Mouse (Mus musculus): ENCODE data around the gene Abca1. TPM values are rescaled to one million over a fixed set of nuclear protein-coding genes. Genes with fewer than 3 reads are reported as not detected.

Abca1 gene
- polyA plus RNA-seq, 1 experiment from 2014 or later = 2.6 TPM

DNA sequence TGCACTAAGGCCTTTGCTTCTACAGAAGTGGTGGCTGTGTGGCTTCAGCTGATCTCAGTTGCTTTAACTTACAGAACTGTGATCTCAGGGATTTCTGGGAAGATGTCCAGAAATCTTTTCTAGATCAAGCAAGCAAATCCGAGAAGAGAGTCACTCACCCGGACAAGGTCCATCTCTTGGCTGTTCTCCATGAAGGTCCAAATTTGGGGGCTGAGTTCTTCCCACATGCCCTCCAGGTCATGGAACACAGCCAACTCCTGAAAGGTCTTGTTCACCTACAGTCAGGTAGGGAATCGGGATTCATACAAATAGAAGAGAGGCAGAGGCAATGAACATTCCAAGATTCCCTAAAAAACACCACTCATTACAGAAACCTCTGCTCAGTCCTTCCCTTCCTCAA lies 70.1 kb downstream of the Abca1 start:
- 96% methylated on average over 3 of the region's 3 CpGs for whole genome bisulfite sequencing
- H3K9me3 ChIP-seq = no peaks in the 10 kb centered on the region
- H3K4me3 ChIP-seq = no peak overlapping the region
- H3K4me1 ChIP-seq = no peaks in the 10 kb centered on the region; the same call in 1 of the 2 replicates
- no peak overlapping the region for H3K27ac ChIP-seq
- H3K27me3 ChIP-seq (ENCODE audit: poor library complexity, severe bottlenecking) = no peaks in the 10 kb centered on the region
- H3K36me3 ChIP-seq (replicated peaks) = no peaks in the 10 kb centered on the region
- no peak for DNase-seq (ENCODE audit: extremely low spot score, low spot score)

DNA sequence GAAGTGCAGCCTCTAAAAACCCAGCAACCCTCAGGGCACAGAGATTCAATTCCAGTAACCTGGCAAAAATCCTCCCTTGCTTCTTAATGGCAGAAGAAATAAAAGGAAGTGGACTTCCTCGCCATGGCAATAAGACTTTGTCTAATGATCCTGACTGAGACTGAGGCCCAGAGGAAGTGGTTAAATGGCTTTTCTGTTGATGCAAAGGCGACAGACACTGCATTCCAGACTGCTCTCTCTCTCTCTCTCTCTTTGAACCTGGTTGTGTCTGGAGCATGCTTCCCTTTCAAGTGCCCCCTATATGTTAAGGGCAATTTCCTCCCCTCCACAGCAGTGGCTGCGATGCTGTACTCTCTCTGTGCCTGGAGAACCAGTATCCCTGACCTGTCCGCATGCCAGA lies 70.7 kb downstream of the Abca1 start:
- H3K4me3 ChIP-seq = no peak overlapping the region
- no peaks in the 10 kb centered on the region for H3K9me3 ChIP-seq
- peaks cover 4% of the 10 kb centered on the region; the same call in 1 of the 2 replicates for H3K36me3 ChIP-seq (replicated peaks)
- no peaks in the 10 kb centered on the region for H3K27me3 ChIP-seq (ENCODE audit: poor library complexity, severe bottlenecking)
- no peak overlapping the region for H3K27ac ChIP-seq
- no peak for DNase-seq (ENCODE audit: extremely low spot score, low spot score)
- WGBS = 77% methylated on average over 4 of the region's 4 CpGs
- no peaks in the 10 kb centered on the region; the same call in 1 of the 2 replicates for H3K4me1 ChIP-seq

GRCm38 (mm10) chr4:53086636-53087035 lies 73.1 kb downstream of the Abca1 start:
- Histone ChIP-seq H3K9me3 (no peaks in the 10 kb centered on the region), H3K27me3 (ENCODE audit: poor library complexity, severe bottlenecking) (no peaks in the 10 kb centered on the region), H3K4me1 (no peaks in the 10 kb centered on the region; the same call in 1 of the 2 replicates), H3K4me3 (no peak overlapping the region), H3K36me3 (replicated peaks) (peaks cover 9% of the 10 kb centered on the region; the same call in 1 of the 2 replicates), H3K27ac (no peak overlapping the region)
- WGBS = 76% methylated on average over 2 of the region's 2 CpGs
- DNase-seq (ENCODE audit: extremely low spot score, low spot score) = no peak

DNA sequence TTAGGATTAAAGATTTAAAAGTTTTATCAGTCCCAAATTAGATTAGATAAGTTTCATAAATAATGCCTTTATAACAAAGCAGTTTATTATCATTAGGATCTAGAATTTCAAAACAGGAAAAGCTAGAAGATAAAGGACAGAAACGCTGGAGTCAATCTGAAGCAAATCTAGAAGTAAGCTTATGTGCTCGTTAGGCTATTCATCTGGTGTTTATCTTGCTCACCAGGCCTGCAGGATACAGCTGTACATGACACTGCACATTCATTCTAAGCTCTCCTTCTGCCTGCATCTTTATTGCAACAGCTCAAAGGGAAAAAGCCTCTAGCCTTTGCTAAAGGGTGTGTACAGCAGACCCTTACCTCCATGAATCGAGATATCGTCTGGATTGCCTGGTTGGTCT lies 74.1 kb downstream of the Abca1 start:
- H3K27ac ChIP-seq = no peak overlapping the region
- no peak overlapping the region for H3K4me3 ChIP-seq
- H3K4me1 ChIP-seq = no peaks in the 10 kb centered on the region; the same call in 1 of the 2 replicates
- WGBS = 81% methylated on average over 4 of the region's 4 CpGs
- H3K9me3 ChIP-seq = no peaks in the 10 kb centered on the region
- H3K36me3 ChIP-seq (replicated peaks) = peaks cover 9% of the 10 kb centered on the region
- no peaks in the 10 kb centered on the region for H3K27me3 ChIP-seq (ENCODE audit: poor library complexity, severe bottlenecking)
- no peak for DNase-seq (ENCODE audit: extremely low spot score, low spot score)

DNA sequence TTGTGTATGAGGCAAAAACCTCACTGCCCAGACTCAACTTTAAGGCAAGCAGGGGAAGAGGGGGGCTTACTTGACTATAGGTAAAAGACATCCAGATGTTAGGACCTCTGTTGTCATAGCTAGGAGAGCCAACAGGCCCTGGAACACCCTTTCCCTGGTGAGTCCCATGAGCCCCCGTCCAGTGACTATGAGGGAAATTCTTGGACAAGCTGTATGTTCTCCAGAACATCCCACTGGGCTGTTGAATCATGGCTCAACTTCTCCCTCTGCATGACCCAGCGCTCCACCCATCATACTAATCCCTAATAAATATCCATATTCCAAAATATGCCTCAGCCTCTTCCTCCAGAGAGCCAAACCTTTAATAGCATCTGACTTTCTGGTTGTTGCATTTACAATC lies 76.6 kb downstream of the Abca1 start:
- Histone ChIP-seq H3K27me3 (ENCODE audit: poor library complexity, severe bottlenecking) (no peaks in the 10 kb centered on the region), H3K9me3 (no peaks in the 10 kb centered on the region), H3K4me3 (no peak overlapping the region), H3K27ac (no peak overlapping the region), H3K4me1 (no peaks in the 10 kb centered on the region), H3K36me3 (replicated peaks) (peaks cover 9% of the 10 kb centered on the region)
- WGBS = 85% methylated on average over 2 of the region's 2 CpGs
- no peak for DNase-seq (ENCODE audit: extremely low spot score, low spot score)

DNA sequence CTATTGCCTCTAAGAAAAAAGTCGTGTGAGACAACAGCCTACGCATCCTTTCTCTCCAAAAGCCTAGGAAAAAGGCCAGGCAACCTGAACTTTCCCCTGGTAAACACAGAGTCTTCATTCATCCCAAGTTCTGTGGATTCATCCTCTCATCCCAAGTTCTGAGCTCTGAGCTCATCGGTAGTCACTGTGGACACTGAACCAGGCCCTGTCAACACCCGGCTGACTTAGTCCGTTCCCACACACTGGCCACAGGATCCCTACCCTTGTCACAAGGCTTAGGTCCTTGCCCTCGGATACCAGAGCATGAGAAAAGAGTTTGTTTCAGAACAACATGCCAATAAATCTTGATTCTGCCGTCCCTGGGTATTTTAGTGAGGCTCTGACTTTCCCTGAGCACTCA lies 77.2 kb downstream of the Abca1 start:
- no peak for DNase-seq (ENCODE audit: extremely low spot score, low spot score)
- no peak overlapping the region for H3K27ac ChIP-seq
- no peak overlapping the region for H3K4me3 ChIP-seq
- no peaks in the 10 kb centered on the region for H3K27me3 ChIP-seq (ENCODE audit: poor library complexity, severe bottlenecking)
- H3K36me3 ChIP-seq (replicated peaks) = peaks cover 9% of the 10 kb centered on the region
- H3K9me3 ChIP-seq = no peaks in the 10 kb centered on the region
- no peaks in the 10 kb centered on the region for H3K4me1 ChIP-seq
- 88% methylated on average over 7 of the region's 7 CpGs for WGBS

DNA sequence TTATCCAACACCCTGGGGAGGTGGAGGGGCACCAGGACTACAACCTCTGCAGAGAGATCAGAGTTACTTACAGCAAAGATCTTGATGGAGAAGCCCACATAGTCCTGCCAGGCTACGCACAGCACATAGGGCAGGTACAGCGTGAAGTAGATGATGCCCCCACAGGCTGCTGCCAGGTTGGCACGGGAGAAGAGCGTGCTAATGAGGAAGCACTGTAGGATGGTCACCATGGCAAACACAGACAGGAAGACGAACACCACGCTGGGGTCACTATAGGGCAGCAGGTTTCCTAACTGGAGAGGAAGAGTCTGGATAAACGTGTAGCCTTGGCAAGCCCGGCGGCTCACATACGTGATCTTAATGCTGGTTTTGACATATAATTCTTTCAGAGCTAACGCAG lies 77.8 kb downstream of the Abca1 start:
- Histone ChIP-seq H3K36me3 (replicated peaks) (peaks cover 9% of the 10 kb centered on the region), H3K27ac (no peak overlapping the region), H3K4me3 (no peak overlapping the region), H3K9me3 (no peaks in the 10 kb centered on the region), H3K27me3 (ENCODE audit: poor library complexity, severe bottlenecking) (no peaks in the 10 kb centered on the region), H3K4me1 (no peaks in the 10 kb centered on the region)
- no peak for DNase-seq (ENCODE audit: extremely low spot score, low spot score)
- WGBS = 93% methylated on average over 11 of the region's 11 CpGs

DNA sequence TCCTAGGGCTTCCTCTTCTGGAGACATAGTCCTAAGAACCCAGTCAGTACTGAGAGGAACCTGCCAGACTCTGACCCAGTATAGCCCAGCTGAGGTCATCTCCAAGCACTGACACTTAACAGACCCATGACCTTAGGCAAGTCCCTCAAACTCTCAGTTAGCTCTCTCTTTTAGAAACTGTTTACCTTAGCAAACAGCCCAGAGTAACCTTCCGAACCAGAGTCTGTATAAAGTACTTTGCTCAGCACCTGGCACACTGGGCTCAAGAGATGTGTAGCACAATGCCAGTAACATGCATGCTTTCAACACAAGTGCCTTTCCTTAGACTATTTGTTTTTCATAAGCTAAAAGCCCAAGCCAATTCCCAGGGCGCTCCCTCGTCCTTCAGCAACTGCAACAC lies 79.4 kb downstream of the Abca1 start:
- no peaks in the 10 kb centered on the region for H3K27me3 ChIP-seq (ENCODE audit: poor library complexity, severe bottlenecking)
- DNase-seq (ENCODE audit: extremely low spot score, low spot score) = no peak
- H3K27ac ChIP-seq = no peak overlapping the region
- 86% methylated on average over 3 of the region's 3 CpGs for WGBS
- no peaks in the 10 kb centered on the region for H3K4me1 ChIP-seq
- H3K4me3 ChIP-seq = no peak overlapping the region
- peaks cover 15% of the 10 kb centered on the region for H3K36me3 ChIP-seq (replicated peaks)
- H3K9me3 ChIP-seq = no peaks in the 10 kb centered on the region

GRCm38 (mm10) chr4:53078793-53079310 lies 80.8 kb downstream of the Abca1 start:
- Histone ChIP-seq H3K4me3 (no peak overlapping the region), H3K27me3 (ENCODE audit: poor library complexity, severe bottlenecking) (no peaks in the 10 kb centered on the region), H3K4me1 (no peaks in the 10 kb centered on the region), H3K27ac (no peak overlapping the region), H3K9me3 (no peaks in the 10 kb centered on the region), H3K36me3 (replicated peaks) (peaks cover 15% of the 10 kb centered on the region)
- WGBS = 84% methylated on average over 2 of the region's 2 CpGs
- DNase-seq (ENCODE audit: extremely low spot score, low spot score) = no peak

DNA sequence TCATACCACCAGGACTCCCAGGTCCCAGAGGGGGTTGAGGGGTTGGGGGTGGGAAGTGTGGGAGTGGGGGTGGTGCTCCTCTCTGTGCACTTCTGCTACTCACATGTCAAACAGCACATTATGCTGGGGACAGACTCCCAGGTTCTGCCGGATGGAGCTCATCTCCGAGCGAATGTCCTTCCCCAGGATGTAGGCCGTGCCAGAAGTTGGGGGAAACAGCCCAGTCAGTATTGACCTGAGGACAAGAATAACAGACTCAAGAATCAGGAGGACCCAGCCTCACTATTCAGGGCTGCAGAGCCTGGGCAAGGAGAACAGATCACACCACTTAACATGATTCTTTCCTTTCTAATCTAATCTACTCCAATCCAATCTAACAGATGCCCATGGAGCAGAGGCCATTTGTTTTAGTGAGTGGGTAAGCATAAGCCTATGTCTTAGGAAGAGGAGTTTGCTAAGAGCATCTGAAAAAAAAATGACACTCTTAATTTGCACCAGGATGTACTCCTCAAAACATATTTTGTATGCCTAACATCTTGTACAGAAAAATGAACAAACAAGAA lies 82.8 kb downstream of the Abca1 start:
- Histone ChIP-seq H3K9me3 (no peaks in the 10 kb centered on the region), H3K27ac (no peak overlapping the region), H3K27me3 (ENCODE audit: poor library complexity, severe bottlenecking) (no peaks in the 10 kb centered on the region), H3K4me3 (no peak overlapping the region), H3K4me1 (no peaks in the 10 kb centered on the region), H3K36me3 (replicated peaks) (peaks cover 10% of the 10 kb centered on the region; the same call in 1 of the 2 replicates)
- WGBS = 93% methylated on average over 4 of the region's 4 CpGs
- no peak for DNase-seq (ENCODE audit: extremely low spot score, low spot score)

- Histone ChIP-seq H3K36me3 (replicated peaks) (0 out of 2 replicates have a peak, but pooled peaks cover 10% of the 10 kb centered on the region), H3K4me3 (no peak overlapping the region), H3K27me3 (ENCODE audit: poor library complexity, severe bottlenecking) (no peaks in the 10 kb centered on the region), H3K27ac (no peak overlapping the region), H3K4me1 (no peaks in the 10 kb centered on the region), H3K9me3 (no peaks in the 10 kb centered on the region)
- DNase-seq (ENCODE audit: extremely low spot score, low spot score) = no peak
- WGBS = 93% methylated on average over 7 of the region's 7 CpGs
Measured at GRCm38 (mm10) chr4:53073025-53073424, 86.7 kb downstream of the Abca1 start.

DNA sequence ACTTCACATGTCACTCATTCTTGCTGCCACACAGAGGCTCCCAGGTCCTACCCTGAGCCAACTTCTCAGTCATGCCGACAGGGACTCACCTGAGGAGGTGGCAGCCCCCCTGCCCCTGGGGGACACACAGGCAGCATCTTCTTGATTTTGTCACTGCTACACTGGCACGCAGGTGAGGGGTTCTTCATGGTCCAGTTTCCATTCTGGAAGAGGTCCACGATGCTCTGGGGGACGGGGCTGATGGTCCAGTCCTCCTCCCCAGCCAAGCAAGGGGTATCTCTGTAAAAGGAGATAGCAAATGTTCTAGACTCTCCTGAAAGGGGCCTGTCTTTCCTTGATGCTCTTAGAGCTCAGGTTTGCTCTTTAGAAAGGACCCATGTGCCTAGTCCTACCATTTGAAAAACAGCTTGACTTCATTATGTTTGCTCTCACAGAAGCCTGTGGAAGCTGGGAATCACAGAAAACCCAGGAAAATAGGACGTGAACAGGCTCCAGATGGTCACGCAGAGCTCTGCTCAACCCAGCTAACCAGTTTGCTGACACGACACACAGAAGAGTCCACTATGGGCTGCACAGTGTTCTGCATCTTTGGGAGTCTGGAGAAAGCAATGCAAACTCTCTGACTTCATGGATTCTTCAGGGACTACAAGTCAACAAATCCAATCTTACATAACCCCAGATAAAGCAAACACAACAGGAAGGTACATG lies 97.2 kb downstream of the Abca1 start:
- WGBS = 90% methylated on average over 7 of the region's 7 CpGs
- H3K4me3 ChIP-seq = no peak overlapping the region
- no peaks in the 10 kb centered on the region for H3K9me3 ChIP-seq
- no peaks in the 10 kb centered on the region for H3K4me1 ChIP-seq
- H3K27ac ChIP-seq = no peak overlapping the region
- no peaks in the 10 kb centered on the region for H3K27me3 ChIP-seq (ENCODE audit: poor library complexity, severe bottlenecking)
- H3K36me3 ChIP-seq (replicated peaks) = peaks cover 8% of the 10 kb centered on the region
- DNase-seq (ENCODE audit: extremely low spot score, low spot score) = no peak

DNA sequence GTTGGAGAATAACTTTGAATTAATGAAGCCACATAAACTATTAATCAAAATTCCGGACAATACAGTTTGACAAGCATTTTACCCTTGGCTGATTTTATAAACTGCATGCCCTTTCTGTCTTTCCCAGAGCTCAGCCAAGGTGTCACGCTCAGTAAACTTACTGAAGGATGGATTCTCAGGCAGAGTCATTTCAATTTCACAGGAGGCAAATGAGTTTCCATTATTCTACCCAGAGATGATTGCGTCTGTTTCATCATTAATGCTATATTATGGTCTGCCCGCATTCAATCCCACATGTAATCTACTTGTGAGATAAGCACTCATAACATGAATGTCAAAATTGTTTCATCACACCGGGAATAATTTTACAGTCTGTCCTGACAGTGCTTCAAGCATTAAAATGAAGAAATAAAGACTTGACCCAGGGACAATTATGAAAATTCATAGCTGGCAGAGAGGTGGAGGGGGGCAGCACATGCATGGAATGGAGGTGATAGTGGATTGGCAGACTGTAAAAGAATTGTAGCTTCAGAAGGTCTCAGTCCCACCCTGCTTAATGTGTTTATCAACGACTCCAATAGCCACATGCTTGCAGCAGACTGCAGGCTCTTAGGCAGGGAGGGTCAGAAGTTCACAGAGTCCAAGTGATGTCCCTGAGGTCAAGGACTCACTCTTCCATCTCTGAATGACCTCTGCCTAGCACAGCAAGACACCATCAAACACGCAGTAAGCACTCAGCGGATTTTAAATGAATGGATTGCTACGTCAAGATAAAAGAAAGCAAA lies 113.3 kb downstream of the Abca1 start:
- Histone ChIP-seq H3K36me3 (replicated peaks) (peaks cover 11% of the 10 kb centered on the region; the same call in 1 of the 2 replicates), H3K9me3 (no peaks in the 10 kb centered on the region), H3K4me1 (no peaks in the 10 kb centered on the region), H3K4me3 (no peak overlapping the region), H3K27ac (no peak overlapping the region), H3K27me3 (ENCODE audit: poor library complexity, severe bottlenecking) (no peaks in the 10 kb centered on the region)
- 86% methylated on average over 9 of the region's 9 CpGs for WGBS
- DNase-seq (ENCODE audit: extremely low spot score, low spot score) = no peak
